Comparison of ENCODE assay signal across 11 mouse cellular contexts in the genomic region with DNA sequence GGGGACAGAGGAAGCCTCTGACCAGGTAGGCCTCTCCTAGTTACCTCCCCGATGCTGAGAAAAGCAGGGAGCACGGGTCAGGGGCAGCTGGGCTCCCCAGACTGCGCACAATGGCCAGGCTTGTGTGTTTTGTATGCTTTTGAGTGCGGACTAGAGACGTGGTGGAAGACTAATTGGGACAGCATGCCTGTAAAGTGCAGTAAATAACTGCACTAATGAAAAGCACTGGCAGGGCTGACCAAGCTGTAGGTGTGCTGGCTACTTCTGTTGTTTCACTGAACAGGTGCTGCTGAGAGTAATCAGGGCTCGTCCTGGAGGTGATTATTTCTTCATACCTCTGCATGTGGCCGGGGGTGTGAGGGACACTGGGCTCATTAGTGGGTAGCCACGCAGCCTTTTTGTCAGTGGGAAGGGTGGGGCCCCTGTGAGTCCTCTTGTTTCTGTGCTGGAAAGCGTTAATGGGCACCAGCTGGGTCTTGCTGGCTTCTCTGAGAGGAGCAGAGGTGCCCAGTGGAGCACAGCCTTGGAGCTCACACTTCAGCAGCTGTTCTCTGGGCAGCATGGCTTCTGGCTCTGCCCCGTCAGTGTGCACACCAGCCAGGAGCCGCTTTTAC. TPM values are rescaled to one million over a fixed set of nuclear protein-coding genes. Genes with fewer than 3 reads are reported as not detected.
A peak's percentile ranks its signal among the peaks of the same experiment; 100 is the strongest.
DNase-seq lines count a peak whose midpoint lies in the region; ATAC-seq and TF ChIP-seq lines count a peak whose summit lies in the region.
"Had no signal": no experiment of that assay in that cellular context is flagged by ENCODE, and none has a peak within 500 bp of the region (broad histone marks: within the 10 kb centered on the region; RNA-seq: fewer than 3 reads in every experiment).

No protein-coding gene starts in this region.

- no peak overlapping the region for H3K27ac ChIP-seq in kidney, postnatal 0 days
- no peak overlapping the region for H3K27ac ChIP-seq in embryonic facial prominence, embryonic 14.5 days (replicated peaks; ENCODE audit: low read depth, low read length)
- H3K27ac ChIP-seq in hindbrain, embryonic 15.5 days (replicated peaks): peak overlapping the region; percentile 58
- H3K27ac ChIP-seq in midbrain, postnatal 0 days (ENCODE audit: low read depth, low read length): no peak overlapping the region

- H3K27me3 ChIP-seq in kidney, postnatal 0 days (ENCODE audit: insufficient read depth, low read length): no peaks in the 10 kb centered on the region
- no peaks in the 10 kb centered on the region for H3K27me3 ChIP-seq in embryonic facial prominence, embryonic 14.5 days (replicated peaks; ENCODE audit: control insufficient read depth, insufficient read depth, low read length)
- H3K27me3 ChIP-seq in hindbrain, embryonic 15.5 days: no peaks in the 10 kb centered on the region
- H3K27me3 ChIP-seq in midbrain, postnatal 0 days (ENCODE audit: insufficient read depth, low read length): no peaks in the 10 kb centered on the region

- no peak overlapping the region for H3K4me3 ChIP-seq in kidney, postnatal 0 days (replicated peaks; ENCODE audit: low read depth, low read length)
- H3K4me3 ChIP-seq in embryonic facial prominence, embryonic 14.5 days (ENCODE audit: low read depth, low read length): no peak overlapping the region
- no peak overlapping the region for H3K4me3 ChIP-seq in hindbrain, embryonic 15.5 days
- no peak overlapping the region for H3K4me3 ChIP-seq in midbrain, postnatal 0 days (ENCODE audit: low read depth, low read length)

- 56% methylated on average over 11 of the region's 11 CpGs for WGBS in kidney, postnatal 0 days
- 32% methylated on average over 11 of the region's 11 CpGs for whole genome bisulfite sequencing in embryonic facial prominence, embryonic 14.5 days
- 36% methylated on average over 11 of the region's 11 CpGs for WGBS in hindbrain, embryonic 15.5 days
- WGBS in midbrain, postnatal 0 days: 49% methylated on average over 11 of the region's 11 CpGs

- DNase-seq in kidney, postnatal 0 days (ENCODE audit: low spot score): no peak
- DNase-seq in kidney, adult 9 months: no peak
- DNase-seq in embryonic facial prominence, embryonic 14.5 days (ENCODE audit: low spot score): no peak
- DNase-seq in midbrain, postnatal 0 days (ENCODE audit: low spot score): peak; percentile 36
- DNase-seq in thymus, postnatal 0 days (ENCODE audit: low spot score): no peak
- DNase-seq in adrenal gland, adult 2 months: no peak
- no peak for DNase-seq in embryo, embryonic 9.5 days (ENCODE audit: extremely low spot score)
- DNase-seq: adrenal gland, postnatal 10 days; kidney, adult 11 months; liver had no signal

- H3K36me3 ChIP-seq in kidney, postnatal 0 days (ENCODE audit: insufficient read depth, low read length): no peaks in the 10 kb centered on the region
- no peaks in the 10 kb centered on the region for H3K36me3 ChIP-seq in embryonic facial prominence, embryonic 14.5 days (ENCODE audit: control insufficient read depth, insufficient read depth, low read length)
- no peaks in the 10 kb centered on the region for H3K36me3 ChIP-seq in hindbrain, embryonic 15.5 days
- no peaks in the 10 kb centered on the region for H3K36me3 ChIP-seq in midbrain, postnatal 0 days (ENCODE audit: insufficient read depth, low read length)

- H3K9ac ChIP-seq in kidney, postnatal 0 days (ENCODE audit: low read depth, low read length): no peak overlapping the region
- H3K9ac ChIP-seq in embryonic facial prominence, embryonic 14.5 days (ENCODE audit: low read depth, low read length): 0 out of 2 replicates have a peak overlapping the region, but pooled peaks have one; percentile 2
- no peak overlapping the region; the same call in 1 of the 2 replicates for H3K9ac ChIP-seq in hindbrain, embryonic 15.5 days
- H3K9ac ChIP-seq in midbrain, postnatal 0 days (replicated peaks; ENCODE audit: low read length, poor library complexity, severe bottlenecking): peak overlapping the region; percentile 19; the same call in 1 of the 2 replicates

- H3K4me1 ChIP-seq in kidney, postnatal 0 days (replicated peaks; ENCODE audit: insufficient read depth, low read length): peaks cover 7% of the 10 kb centered on the region; the same call in 1 of the 2 replicates
- peaks cover 5% of the 10 kb centered on the region; the same call in 1 of the 2 replicates for H3K4me1 ChIP-seq in embryonic facial prominence, embryonic 14.5 days (ENCODE audit: control insufficient read depth, insufficient read depth, low read length)
- H3K4me1 ChIP-seq in hindbrain, embryonic 15.5 days (replicated peaks): peaks cover 22% of the 10 kb centered on the region
- H3K4me1 ChIP-seq in midbrain, postnatal 0 days (ENCODE audit: insufficient read depth, low read length): peaks cover 5% of the 10 kb centered on the region

- no peak for TF ChIP-seq CTCF in kidney, postnatal 0 days (IDR thresholded peaks at IDR 0.05; ENCODE audit: low read depth)
- no peak for TF ChIP-seq CTCF in midbrain, postnatal 0 days (IDR thresholded peaks at IDR 0.05)

- H3K9me3 ChIP-seq in kidney, postnatal 0 days (replicated peaks; ENCODE audit: low read length): no peaks in the 10 kb centered on the region; the same call in 1 of the 2 replicates
- H3K9me3 ChIP-seq in embryonic facial prominence, embryonic 14.5 days (ENCODE audit: control insufficient read depth, low read length): no peaks in the 10 kb centered on the region
- H3K9me3 ChIP-seq in hindbrain, embryonic 15.5 days: no peaks in the 10 kb centered on the region
- no peaks in the 10 kb centered on the region for H3K9me3 ChIP-seq in midbrain, postnatal 0 days (ENCODE audit: low read length)

- H3K4me2 ChIP-seq in kidney, postnatal 0 days (ENCODE audit: low read length): no peak overlapping the region
- no peak overlapping the region for H3K4me2 ChIP-seq in embryonic facial prominence, embryonic 14.5 days (ENCODE audit: low read depth, low read length)
- no peak overlapping the region for H3K4me2 ChIP-seq in hindbrain, embryonic 15.5 days
- no peak overlapping the region for H3K4me2 ChIP-seq in midbrain, postnatal 0 days (ENCODE audit: low read depth, low read length, poor library complexity, severe bottlenecking)

- peak; percentile 57; the same call in 1 of the 2 replicates for ATAC-seq in kidney, postnatal 0 days (replicated peaks; ENCODE audit: low FRiP score, low read depth)
- ATAC-seq in embryonic facial prominence, embryonic 14.5 days (ENCODE audit: low read depth): peak; percentile 60; the same call in 1 of the 2 replicates
- peak; percentile 58; the same call in 1 of the 2 replicates for ATAC-seq in hindbrain, embryonic 15.5 days (ENCODE audit: low FRiP score, low read depth)
- ATAC-seq in midbrain, postnatal 0 days (ENCODE audit: low FRiP score): peak; percentile 20; the same call in 1 of the 2 replicates

RNA-seq across cellular contexts. Expression of a gene that starts 48.3 kb away (rescaled TPM):
- 34.8 and 35.3 TPM in 2 replicates for polyA plus RNA-seq in kidney, postnatal 0 days (2015; fragmentation: Nextera tagmentation; extraction: Ambion mirVana)
- polyA plus RNA-seq in embryonic facial prominence, embryonic 14.5 days (2014; fragmentation: Nextera tagmentation; extraction: Ambion mirVana): 28.2 and 29.0 TPM in 2 replicates
- 70.9 and 71.8 TPM in 2 replicates for polyA plus RNA-seq in hindbrain, embryonic 15.5 days (2015; fragmentation: Nextera tagmentation; extraction: Ambion mirVana)
- total RNA-seq in midbrain, postnatal 0 days (2014; rRNA removed): 57.4 and 62.2 TPM in 2 replicates
- polyA plus RNA-seq in midbrain, postnatal 0 days (2015; fragmentation: Nextera tagmentation; extraction: Ambion mirVana): 59.6 and 66.4 TPM in 2 replicates
- polyA plus RNA-seq in thymus, postnatal 0 days (2015; fragmentation: Nextera tagmentation; extraction: Ambion mirVana): 50.3 and 57.0 TPM in 2 replicates
- total RNA-seq in adrenal gland, adult 2 months (2021): 10 to 100 TPM; 21.8 to 23.5 TPM
- 23.1 TPM in 2 replicates for polyA plus RNA-seq in adrenal gland, adult 2 months (2012; rRNA removed)

RNA-seq across cellular contexts. Expression of a gene that starts 49.6 kb away (rescaled TPM):
- polyA plus RNA-seq in kidney, postnatal 0 days (2015; fragmentation: Nextera tagmentation; extraction: Ambion mirVana): 29.5 TPM in 2 replicates
- 32.9 and 38.0 TPM in 2 replicates for polyA plus RNA-seq in embryonic facial prominence, embryonic 14.5 days (2014; fragmentation: Nextera tagmentation; extraction: Ambion mirVana)
- polyA plus RNA-seq in hindbrain, embryonic 15.5 days (2015; fragmentation: Nextera tagmentation; extraction: Ambion mirVana): 40.2 and 43.1 TPM in 2 replicates
- total RNA-seq in midbrain, postnatal 0 days (2014; rRNA removed): 53.2 and 54.4 TPM in 2 replicates
- 37.9 and 38.8 TPM in 2 replicates for polyA plus RNA-seq in midbrain, postnatal 0 days (2015; fragmentation: Nextera tagmentation; extraction: Ambion mirVana)
- polyA plus RNA-seq in thymus, postnatal 0 days (2015; fragmentation: Nextera tagmentation; extraction: Ambion mirVana): 38.6 and 40.0 TPM in 2 replicates
- total RNA-seq in adrenal gland, adult 2 months (2021): 10 to 100 TPM; 32.7 to 39.2 TPM
- 18.1 and 22.6 TPM in 2 replicates for polyA plus RNA-seq in adrenal gland, adult 2 months (2012; rRNA removed)

Comparison
In these comparisons a context has a peak if more than half of its experiments do, and no peak if none do; other contexts are left out.
1. H3K9ac ChIP-seq: peak in embryonic facial prominence, embryonic 14.5 days (single experiment) and midbrain, postnatal 0 days (single experiment); none in kidney, postnatal 0 days (single experiment) and hindbrain, embryonic 15.5 days (single experiment).
2. Peak in every context shown above with its lines, with median percentiles within 50 percentile points of each other: ATAC-seq.